Mouse (Mus musculus): ENCODE results near the gene Psmb3. TPM values are rescaled to one million over a fixed set of nuclear protein-coding genes. Genes with fewer than 3 reads are reported as not detected.
"Not testable (repeated sequence)": the region's sequence is repeated elsewhere in the genome, so short reads cannot be mapped to it uniquely, and the experiment has no call there.

Gene Psmb3
- 100 to 1,000 TPM; 116 to 125 TPM for total RNA-seq (2021)

DNA sequence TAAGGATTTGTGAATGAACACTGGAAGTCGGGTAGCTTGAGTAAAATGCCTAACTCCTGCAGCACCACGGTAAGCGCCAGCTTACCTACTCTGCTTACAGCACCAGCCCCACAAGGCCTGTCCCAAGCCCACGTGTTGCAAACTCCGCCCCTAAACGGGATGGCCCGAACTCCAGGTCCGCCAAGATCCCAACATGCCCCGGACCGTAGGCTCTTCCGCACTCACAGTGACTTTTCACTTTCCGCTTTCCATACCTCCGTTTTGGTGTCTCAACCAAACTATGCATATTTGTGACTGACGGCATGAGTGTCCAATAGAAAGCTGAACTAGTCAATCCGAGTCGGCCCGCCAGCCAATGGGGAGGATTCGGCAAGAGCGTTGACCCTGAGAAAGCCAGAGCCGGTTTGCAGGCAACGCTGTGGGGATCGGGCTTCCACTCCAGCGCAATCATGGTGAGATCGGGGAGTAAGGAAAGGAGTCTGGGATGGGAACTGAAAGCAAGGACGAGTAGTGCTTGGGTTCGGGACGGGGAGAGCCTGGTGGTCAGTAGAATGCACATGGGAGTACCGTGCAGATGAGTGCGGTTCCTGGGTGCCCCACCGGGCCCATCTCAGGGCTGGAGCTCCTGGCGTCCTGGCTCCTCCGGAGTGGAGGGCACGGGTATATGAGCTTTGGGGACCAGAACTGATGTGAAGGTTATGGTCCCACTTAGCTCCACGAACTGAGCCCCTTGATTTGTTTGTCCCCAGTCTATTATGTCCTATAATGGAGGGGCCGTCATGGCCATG, at the start of gene Psmb3:
Psmb3 (plus strand) TSS at position 361 of the 788 bp plus-strand sequence.
- intact Hi-C loops (cut with DNase I): loop anchor here (5.0 kb wide), 1 partner anchor 39 kb away; the partner anchor contains the start of gene Pip4k2b
- peak; percentile 98 to 100 for DNase-seq (ENCODE audit: low spot score in 2 of 2)

DNA sequence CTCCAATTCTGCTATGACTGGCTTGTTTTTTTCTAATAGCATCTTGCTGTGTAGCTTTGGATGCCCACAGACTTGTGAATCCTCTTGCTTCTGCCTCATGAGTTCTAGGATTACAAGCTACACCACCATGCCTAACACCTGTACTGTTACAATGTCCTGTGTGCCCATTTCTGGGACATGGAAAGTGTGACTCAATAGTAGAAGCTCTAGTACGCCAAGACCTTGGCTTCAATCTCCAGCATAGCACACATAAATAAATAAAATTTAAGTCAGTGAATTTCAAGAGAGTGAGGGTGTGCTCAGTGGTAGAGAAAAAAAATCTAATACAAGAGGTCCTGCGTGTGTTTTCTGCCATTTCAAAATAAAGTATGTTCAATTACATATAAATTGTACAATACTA, 49.0 kb upstream of the Psmb3 start:
- DNase-seq (ENCODE audit: low spot score in 2 of 2): no peak
- intact Hi-C loops (cut with DNase I): no loop called here

DNA sequence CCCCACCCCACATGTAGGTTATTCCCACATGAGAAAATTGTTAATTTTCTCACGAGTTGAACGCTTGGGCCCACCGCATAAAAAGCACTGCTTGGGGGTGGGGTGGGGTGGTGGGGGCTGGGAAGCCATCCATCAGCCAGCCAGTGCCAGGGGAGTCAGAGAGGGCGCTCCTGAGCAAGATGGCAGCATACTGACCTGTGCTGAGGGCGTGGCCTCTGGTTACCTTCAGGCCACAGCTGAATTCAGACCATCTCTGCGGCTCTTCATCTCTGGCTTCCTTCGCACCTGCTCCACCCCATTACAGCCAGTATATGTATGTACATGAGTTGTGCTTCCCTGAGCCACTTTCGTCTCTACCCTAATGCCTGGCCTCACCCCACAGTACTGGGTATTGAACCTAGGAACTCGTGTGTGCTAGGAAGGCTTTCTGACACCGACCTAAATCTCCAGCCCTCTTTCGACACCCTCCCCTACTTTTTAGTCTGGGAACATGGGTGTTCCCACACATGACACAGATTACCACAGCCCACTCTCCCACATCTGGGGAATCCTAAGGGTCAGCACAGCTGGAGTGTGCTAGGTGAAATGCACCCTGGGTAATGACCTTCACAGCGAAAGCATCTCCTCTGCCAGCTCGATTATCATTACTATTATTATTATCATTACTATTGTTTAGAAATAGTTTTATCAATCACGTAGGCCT, 46.8 kb upstream of the Psmb3 start:
- intact Hi-C loops (cut with DNase I): no loop called here
- no peak for DNase-seq (ENCODE audit: low spot score in 2 of 2)

DNA sequence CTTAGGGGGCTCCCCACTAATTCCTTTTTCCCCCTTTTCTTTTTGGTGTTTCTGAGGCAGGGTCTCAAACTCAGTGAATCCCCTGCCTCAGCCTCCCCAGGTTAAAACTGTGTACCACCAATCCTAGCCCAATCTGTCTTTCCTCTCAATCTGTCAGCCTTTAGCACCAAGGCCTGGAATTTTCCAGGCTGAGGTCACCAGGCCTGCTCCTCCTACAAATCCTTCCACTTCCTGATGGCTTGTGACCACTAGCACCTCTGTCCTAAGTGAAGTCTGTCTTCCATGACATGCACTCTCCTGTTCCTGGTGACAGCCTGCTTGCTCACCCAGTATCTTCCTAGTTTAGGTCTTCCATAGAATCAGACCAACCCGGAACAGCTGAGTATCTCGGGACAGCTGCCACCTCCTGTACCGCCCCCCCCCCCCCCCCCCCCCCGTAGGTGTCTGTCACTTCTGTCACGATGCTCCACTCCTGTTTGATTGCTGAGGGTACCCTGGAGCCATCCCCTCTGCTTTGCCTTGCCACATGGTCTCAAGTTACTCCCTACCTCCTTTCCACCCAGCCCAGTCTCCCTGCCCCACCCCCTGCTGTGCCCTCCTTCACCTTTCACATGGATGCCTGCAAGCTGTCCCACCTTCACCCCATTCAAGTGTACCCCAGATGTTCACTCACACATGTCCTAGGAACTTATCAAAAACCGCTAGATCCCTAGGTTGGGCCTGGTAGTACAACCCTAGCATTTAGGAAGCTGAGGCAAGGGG, 45.8 kb upstream of the Psmb3 start:
- intact Hi-C loops (cut with DNase I): no loop called here
- no peak for DNase-seq (ENCODE audit: low spot score in 2 of 2)

DNA sequence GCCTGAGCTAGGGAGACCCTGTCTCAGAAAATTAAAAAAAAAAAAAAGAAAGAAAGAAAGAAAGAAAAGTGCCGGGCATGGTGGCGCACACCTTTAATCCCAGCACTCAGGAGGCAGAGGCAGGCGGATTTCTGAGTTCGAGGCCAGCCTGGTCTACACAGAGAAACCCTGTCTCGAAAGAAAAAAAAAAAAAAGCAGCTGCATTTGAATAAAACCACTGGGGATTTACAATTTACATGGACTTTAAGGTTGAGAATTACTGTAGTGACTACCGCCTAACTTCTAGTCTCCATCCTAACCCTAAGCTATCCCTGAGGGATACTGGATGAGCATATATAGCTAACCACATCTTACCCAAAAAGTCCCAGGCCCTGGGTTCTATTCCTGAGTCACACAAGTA, 45.2 kb upstream of the Psmb3 start:
- DNase-seq (ENCODE audit: low spot score in 2 of 2); intact Hi-C loops (cut with DNase I): not testable (repeated sequence)

DNA sequence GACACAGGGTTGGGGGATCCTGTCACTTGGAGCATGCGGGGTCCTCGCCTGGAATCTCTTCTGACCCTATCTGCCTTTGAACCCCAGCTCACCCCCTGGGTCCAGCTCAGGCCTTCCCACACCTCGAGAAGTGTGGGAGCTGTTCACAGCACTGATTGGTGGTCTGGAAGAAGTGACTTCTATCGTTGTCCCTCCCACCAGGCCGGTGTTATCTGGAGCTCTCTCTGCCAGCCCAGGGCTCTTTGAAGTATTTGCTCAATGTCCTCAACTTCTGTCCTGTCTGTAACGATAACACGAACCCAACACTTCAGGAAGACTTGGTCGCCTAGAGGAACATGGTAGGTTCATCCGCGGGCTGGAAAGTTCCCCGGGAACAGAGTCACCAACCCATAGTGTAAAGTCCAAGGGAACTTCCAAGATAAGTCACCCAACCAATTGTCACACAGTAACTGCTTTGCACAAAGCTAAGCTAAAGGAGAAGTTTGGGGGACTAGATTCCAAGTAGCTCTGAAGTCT, 44.4 kb upstream of the Psmb3 start:
- intact Hi-C loops (cut with DNase I): no loop called here
- DNase-seq (ENCODE audit: low spot score in 2 of 2): no peak

DNA sequence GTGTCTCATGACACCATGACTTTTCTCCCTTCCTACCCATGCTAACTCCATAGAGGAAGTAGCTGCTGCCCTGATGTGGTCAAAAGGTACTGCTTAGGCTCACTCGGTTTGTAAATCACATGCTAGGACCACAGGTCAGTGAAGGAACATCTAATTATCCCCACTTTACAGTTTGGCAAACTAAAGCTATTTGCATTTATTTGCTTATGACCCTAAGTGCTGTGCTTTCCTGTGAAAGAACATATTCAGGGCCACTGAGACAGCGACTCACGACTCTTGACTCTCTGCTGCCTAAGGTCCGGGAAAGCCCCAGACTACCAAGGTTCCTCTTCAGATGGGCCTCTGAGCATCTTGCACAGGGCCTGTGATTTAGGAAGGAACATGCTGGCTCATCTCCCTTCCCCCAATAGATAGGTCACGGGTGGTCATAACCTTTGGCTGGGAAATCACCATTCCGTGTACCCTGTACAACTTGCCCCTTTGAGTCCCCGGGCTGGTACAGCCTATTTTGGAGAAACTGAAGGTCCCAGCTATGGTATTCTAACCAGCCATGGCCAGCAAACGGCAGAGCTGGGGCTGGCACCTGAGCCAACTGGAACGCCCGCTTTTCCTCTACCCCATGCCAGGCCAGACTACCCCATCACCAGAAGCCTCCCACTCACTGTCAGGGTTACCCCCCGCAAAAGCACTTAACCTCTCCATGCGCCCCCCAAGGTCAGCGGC, 43.8 kb upstream of the Psmb3 start:
- intact Hi-C loops (cut with DNase I): no loop called here
- DNase-seq (ENCODE audit: low spot score in 2 of 2): no peak

DNA sequence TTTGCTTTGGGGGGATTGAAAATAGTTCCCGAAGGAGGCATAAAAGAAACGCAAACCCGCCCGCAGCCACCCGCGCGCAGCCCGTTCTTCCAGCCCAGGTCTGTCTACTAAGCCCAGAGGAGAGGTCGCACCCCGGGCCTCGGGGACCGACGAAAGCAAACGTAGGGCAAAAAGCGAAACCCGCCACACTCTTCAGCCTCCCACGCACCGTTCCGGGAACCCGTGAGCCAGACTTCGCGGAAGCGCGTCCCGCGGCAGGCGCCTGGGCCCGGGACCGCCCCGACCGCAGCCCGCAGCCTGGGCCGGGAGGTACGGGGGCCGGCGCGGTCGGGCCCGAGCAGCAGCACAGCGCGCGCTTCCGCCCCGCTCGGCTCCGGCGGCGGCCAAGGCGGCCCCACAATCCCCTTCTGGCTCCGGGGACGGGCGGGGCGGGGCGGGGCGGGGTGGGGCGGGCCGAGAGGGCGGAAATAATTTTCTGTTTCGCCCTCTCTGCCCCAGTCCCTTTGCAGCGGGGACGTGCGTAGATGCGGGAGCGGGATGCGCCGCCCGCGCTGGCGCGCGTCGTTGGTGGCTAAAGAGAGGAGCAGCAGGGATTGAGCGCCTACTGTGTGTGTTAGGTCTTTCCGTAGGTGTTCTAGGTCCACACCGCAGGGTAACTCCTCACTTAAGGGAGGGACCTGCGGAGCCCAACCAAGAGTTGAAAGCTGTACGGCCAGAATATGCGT, 43.0 kb upstream of the Psmb3 start:
- peak; percentile 82 to 86 for DNase-seq (ENCODE audit: low spot score in 2 of 2)
- intact Hi-C loops (cut with DNase I): loop anchor here (5.0 kb wide), 1 partner anchor 37 kb away; no protein-coding TSS in a partner anchor

DNA sequence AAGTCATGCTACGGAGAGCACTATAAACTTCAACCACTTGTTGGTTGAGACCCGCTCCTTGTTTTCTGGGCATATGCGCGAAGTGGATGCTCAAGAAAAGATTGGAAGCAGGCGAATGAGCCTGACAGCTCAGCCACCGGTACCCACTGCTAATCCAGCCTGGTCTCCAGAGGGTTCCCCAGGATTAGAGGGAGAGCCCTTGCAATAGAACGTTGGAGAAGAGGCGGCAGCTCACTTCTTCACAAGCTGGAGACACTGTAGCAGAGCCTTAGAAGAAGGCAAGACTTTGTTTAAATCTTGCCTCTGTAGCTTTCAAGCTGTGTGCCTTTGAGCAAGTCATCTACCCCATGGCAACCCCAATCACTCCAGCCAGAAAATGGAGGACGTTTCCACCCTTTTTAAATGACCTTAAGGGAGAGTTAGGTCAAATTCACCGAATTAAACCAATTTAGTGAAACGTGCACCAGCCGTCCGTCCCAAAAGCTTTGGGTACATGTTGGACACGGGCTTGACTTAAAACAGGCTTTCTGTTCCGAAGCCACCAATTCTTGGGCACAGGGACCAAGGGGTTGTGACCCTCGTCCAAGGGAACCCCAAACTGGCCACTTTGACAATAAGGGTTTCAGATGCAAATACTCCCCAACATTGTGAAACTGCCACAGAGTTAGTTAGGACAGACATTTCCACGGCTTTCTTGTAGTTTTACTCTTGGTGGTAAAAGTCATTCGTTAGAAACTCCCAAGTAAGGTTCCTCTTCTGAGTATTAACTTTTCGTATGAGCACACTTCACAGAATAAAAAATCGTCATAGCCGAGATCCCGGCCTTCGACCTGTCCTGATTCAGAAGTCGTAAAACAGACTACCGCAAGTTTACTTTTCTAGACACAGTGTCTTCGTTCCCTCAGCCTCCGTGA, 42.2 kb upstream of the Psmb3 start:
- DNase-seq (ENCODE audit: low spot score in 2 of 2): no peak
- intact Hi-C loops (cut with DNase I): loop anchor here (5.0 kb wide), 1 partner anchor 36 kb away; no protein-coding TSS in a partner anchor

DNA sequence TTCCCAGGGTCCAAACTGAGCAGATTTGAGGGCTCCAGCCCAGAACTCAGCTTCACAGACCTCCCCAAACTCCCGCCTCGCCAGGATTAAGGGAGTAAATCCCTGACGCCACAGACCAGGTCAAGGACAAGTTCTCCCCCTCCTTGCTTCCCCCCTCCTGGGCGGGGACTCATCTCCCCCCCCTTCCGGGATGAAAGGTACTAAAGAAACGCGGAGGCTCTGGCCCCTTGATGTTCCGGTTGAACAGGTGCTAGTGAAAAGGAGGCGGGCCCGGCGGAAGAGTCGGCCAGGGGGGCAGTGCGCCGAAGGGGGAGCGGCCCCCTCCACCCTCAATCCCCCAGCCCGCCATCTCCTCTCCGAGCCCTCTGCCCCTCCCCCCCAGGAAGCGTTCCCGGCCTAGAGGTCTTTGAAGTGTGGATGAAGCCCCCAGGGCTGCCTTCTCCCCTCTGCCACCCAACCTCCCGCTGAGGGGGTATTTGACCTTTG, 41.5 kb upstream of the Psmb3 start:
- no peak for DNase-seq (ENCODE audit: low spot score in 2 of 2)
- intact Hi-C loops (cut with DNase I): loop anchor here (5.0 kb wide), 1 partner anchor 36 kb away; no protein-coding TSS in a partner anchor

DNA sequence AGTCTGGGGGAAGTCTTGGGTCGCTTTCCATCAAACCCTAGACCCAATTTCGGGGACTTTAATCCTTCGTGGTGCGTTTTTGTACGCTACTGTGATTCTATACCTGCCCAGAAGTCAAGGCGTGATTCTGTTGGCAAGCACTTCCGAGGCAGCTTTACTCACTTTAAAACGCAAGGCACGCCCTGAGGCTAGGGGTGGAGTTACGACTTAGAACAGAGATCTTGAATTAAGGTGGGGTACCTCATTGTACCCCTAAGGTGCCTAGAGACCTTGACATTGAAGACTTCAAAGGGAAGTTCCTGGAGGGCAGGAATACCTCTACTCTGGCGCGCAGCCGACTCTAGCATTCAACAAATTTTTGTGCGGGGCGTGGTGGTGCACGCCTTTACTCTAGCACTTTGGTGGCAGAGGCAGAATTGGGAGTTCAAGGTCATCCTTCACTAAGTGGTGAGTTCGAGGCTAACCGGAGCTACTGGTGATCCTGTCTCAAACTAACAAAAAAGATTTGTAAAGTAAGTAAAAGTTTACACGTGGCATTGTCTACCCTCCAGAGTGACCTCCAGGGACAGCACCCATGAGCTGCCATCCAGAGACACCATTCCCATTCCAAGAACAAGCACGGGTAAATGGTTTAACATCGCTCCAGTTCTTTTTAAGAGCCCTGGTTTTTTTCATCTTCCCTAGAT, 40.8 kb upstream of the Psmb3 start:
- intact Hi-C loops (cut with DNase I): loop anchor here (5.0 kb wide), 1 partner anchor 35 kb away; no protein-coding TSS in a partner anchor
- DNase-seq (ENCODE audit: low spot score in 2 of 2): no peak

DNA sequence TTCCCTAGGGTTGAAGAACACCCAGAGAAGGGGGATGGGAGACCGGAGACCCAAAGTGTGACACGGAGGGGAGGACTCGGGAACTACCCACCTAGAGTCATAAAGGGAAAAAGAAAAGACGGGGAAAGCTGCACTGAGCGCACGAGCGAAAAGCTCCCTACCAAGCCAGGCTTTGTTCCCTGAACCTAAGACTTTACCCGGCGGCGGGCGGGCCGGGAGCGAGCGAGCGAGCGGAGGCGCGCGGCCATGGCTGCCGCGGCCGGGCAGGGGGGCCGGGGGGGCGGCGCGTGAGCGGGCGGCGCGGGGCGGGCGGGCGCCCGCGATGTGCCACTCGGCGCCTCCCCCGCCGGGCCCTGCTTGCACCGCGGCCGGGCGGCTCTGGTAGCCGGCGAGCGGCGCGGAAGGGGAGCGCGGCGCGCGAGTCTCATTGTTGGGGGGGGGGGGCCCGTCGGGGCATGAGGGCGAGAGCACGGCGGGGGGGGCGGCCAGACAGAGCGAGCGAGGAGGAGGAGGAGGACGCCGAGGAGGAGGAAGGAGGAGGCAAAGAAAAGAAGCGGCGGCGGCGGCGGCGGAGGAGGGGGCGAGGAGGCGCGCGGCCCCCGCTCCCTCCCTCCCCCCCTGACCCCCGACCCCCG, 40.2 kb upstream of the Psmb3 start, which contains the start of gene Mllt6:
Mllt6 (plus strand) TSS at position 522 of the 635 bp plus-strand sequence.
- peak; percentile 76 to 77 for DNase-seq (ENCODE audit: low spot score in 2 of 2)
- intact Hi-C loops (cut with DNase I): loop anchor here (5.0 kb wide), 1 partner anchor 34 kb away; no protein-coding TSS in a partner anchor

DNA sequence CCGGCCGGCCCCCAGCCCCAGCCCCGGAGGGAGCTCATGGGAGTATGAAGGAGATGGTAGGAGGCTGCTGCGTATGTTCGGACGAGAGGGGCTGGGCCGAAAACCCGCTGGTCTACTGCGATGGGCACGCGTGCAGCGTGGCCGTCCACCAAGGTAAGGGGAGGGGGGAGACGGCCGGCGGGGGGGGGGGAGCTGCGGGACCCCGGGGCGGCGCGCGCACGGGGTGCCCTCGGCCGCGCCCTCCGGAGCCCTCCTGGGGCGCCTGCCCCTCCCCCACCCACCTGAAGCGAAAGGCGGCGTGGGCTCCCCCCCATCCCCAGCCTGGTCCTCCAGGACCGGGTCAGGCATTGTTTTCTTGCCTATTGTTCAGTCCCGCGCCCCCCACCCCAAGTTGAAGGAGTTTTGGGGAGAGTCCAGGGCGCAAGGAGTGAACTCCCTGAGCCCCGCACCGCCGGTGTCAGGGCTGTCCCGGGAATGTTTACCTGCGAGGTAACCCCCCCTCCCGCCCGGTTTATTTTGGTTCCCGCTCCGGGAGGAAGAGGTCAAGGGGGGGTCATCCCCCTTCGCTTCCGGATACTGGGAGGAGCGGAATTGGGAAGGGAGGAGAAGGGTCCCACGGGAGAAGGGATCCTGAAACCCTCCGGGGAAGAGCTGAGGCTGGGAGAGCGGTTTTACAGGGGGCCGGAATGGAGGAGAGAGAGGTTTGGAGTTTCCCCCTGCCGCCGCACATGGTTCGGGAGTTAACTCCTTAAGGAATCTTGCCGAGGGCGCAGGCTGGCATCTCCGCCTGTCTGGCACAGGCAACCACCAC, 39.5 kb upstream of the Psmb3 start:
- intact Hi-C loops (cut with DNase I): loop anchor here (5.0 kb wide), 1 partner anchor 34 kb away; no protein-coding TSS in a partner anchor
- peak in 1 of 2 experiments; percentile 29 for DNase-seq (ENCODE audit: low spot score in 2 of 2)

DNA sequence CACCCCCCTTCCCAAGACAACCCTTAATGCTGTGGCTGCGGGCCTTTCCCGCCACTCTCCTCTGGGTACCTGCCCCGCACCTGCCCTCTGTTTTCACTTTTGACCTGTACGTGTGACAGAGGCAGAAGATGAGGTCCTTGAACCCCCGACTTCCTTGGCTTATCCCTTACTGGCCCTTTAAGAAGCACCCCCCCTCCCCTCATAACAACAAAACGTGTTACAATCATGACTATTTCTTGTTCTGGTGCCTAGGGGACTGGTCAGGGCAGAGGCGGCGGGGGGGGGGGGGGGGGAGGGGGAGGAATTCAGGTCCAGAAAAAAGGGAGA, 38.9 kb upstream of the Psmb3 start:
- no peak for DNase-seq (ENCODE audit: low spot score in 2 of 2)
- intact Hi-C loops (cut with DNase I): loop anchor here (5.0 kb wide), 1 partner anchor 33 kb away; no protein-coding TSS in a partner anchor

DNA sequence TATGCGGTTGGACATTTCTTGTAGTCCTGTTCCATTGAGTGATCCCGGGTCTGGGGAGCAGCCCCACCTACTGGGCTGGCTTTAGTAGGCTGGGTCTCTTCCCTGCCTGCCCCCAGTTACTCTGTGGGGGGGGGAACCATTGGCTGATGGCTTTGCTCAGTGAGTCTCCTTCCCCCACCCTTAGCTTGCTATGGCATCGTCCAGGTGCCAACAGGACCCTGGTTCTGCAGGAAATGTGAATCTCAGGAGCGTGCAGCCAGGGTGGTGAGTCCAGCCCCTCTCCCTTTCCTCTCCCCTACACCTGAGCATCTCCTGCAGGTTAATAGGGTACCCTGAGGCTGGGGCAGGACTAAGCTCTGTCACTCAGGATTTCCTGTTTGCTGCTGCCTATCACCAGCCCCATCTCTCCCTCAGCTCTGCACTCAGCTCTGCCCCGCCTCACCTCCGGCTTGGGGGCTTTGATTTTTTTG, 38.4 kb upstream of the Psmb3 start:
- intact Hi-C loops (cut with DNase I): loop anchor here (5.0 kb wide), 1 partner anchor 32 kb away; no protein-coding TSS in a partner anchor
- no peak for DNase-seq (ENCODE audit: low spot score in 2 of 2)

Data from left cerebral cortex, postnatal 36 days (tissue).